Mouse (Mus musculus): ENCODE measurements at regions not wholly inside any gene's neighbourhood (a gene's known extent, or its start where the extent isn't known, plus 50 kb on each side); places are given as distances from the start of the nearest gene placed in this dataset.

GRCm38 (mm10) chr6:118322061-118322460, 97.2 kb downstream of the Bms1 start:
- no peak for DNase-seq
- intact Hi-C loops (cut with DNase I), result no loop called here
- Histone ChIP-seq H3K4me3 (no peak overlapping the region), H3K9ac (ENCODE audit: low read depth, low read length) (no peak overlapping the region), H3K27ac (no peak overlapping the region), H3K79me2 (replicated peaks; ENCODE audit: control insufficient read depth, insufficient read depth, low read length) (no peaks in the 10 kb centered on the region), H3K27me3 (ENCODE audit: control insufficient read depth, insufficient read depth, low read length) (no peaks in the 10 kb centered on the region), H3K36me3 (ENCODE audit: control insufficient read depth, insufficient read depth, low read length) (no peaks in the 10 kb centered on the region), H3K4me1 (ENCODE audit: control insufficient read depth, insufficient read depth, low read length) (peaks cover 4% of the 10 kb centered on the region)
- TF ChIP-seq CTCF (IDR thresholded peaks at IDR 0.05), result no peak
- no peak for TF ChIP-seq POLR2A (IDR thresholded peaks at IDR 0.05; ENCODE audit: insufficient read depth, low read depth, low read length)
- no peak for TF ChIP-seq EP300 (IDR thresholded peaks at IDR 0.05; ENCODE audit: insufficient read depth, low read depth, low read length)
- WGBS, result 81% methylated on average over 6 of the region's 6 CpGs

- Histone ChIP-seq H3K27me3 (ENCODE audit: control insufficient read depth, insufficient read depth, low read length) (no peaks in the 10 kb centered on the region), H3K27ac (no peak overlapping the region), H3K9ac (ENCODE audit: low read depth, low read length) (no peak overlapping the region), H3K4me1 (ENCODE audit: control insufficient read depth, insufficient read depth, low read length) (peaks cover 3% of the 10 kb centered on the region), H3K4me3 (no peak overlapping the region), H3K79me2 (replicated peaks; ENCODE audit: control insufficient read depth, insufficient read depth, low read length) (no peaks in the 10 kb centered on the region), H3K36me3 (ENCODE audit: control insufficient read depth, insufficient read depth, low read length) (no peaks in the 10 kb centered on the region)
- WGBS, result 81% methylated on average over 7 of the region's 7 CpGs
- TF ChIP-seq CTCF (IDR thresholded peaks at IDR 0.05), result no peak
- no peak for TF ChIP-seq POLR2A (IDR thresholded peaks at IDR 0.05; ENCODE audit: insufficient read depth, low read depth, low read length)
- no peak for TF ChIP-seq EP300 (IDR thresholded peaks at IDR 0.05; ENCODE audit: insufficient read depth, low read depth, low read length)
- intact Hi-C loops (cut with DNase I), result no loop called here
- peak in 1 of 2 experiments; percentile 17 for DNase-seq
Measured at GRCm38 (mm10) chr6:118320021-118320525, 99.2 kb downstream of the Bms1 start.

- intact Hi-C loops (cut with DNase I), result no loop called here
- Histone ChIP-seq H3K79me2 (replicated peaks; ENCODE audit: control insufficient read depth, insufficient read depth, low read length) (no peaks in the 10 kb centered on the region), H3K9ac (ENCODE audit: low read depth, low read length) (no peak overlapping the region), H3K4me3 (no peak overlapping the region), H3K36me3 (ENCODE audit: control insufficient read depth, insufficient read depth, low read length) (no peaks in the 10 kb centered on the region), H3K4me1 (ENCODE audit: control insufficient read depth, insufficient read depth, low read length) (no peaks in the 10 kb centered on the region; the same call in 1 of the 2 replicates), H3K27me3 (ENCODE audit: control insufficient read depth, insufficient read depth, low read length) (no peaks in the 10 kb centered on the region), H3K27ac (no peak overlapping the region)
- TF ChIP-seq EP300 (IDR thresholded peaks at IDR 0.05; ENCODE audit: insufficient read depth, low read depth, low read length) (no peak), CTCF (IDR thresholded peaks at IDR 0.05) (no peak), POLR2A (IDR thresholded peaks at IDR 0.05; ENCODE audit: insufficient read depth, low read depth, low read length) (no peak)
- 93% methylated on average over 6 of the region's 6 CpGs for WGBS
- no peak for DNase-seq
Measured at GRCm38 (mm10) chr6:118315881-118316280, 103.4 kb downstream of the Bms1 start.

GRCm38 (mm10) chr6:118314941-118315687, 104.2 kb downstream of the Bms1 start:
- Histone ChIP-seq H3K79me2 (replicated peaks; ENCODE audit: control insufficient read depth, insufficient read depth, low read length) (no peaks in the 10 kb centered on the region), H3K4me3 (no peak overlapping the region), H3K9ac (ENCODE audit: low read depth, low read length) (no peak overlapping the region), H3K27ac (no peak overlapping the region), H3K27me3 (ENCODE audit: control insufficient read depth, insufficient read depth, low read length) (no peaks in the 10 kb centered on the region), H3K36me3 (ENCODE audit: control insufficient read depth, insufficient read depth, low read length) (no peaks in the 10 kb centered on the region), H3K4me1 (ENCODE audit: control insufficient read depth, insufficient read depth, low read length) (peaks cover under 1% of the 10 kb centered on the region; the same call in 1 of the 2 replicates)
- DNase-seq, result no peak
- intact Hi-C loops (cut with DNase I), result no loop called here
- 57% methylated on average over 13 of the region's 13 CpGs for WGBS
- TF ChIP-seq EP300 (IDR thresholded peaks at IDR 0.05; ENCODE audit: insufficient read depth, low read depth, low read length), result no peak

GRCm38 (mm10) chr6:118311081-118311480, 108.2 kb downstream of the Bms1 start:
- H3K79me2 ChIP-seq (replicated peaks; ENCODE audit: control insufficient read depth, insufficient read depth, low read length), result no peaks in the 10 kb centered on the region
- H3K27me3 ChIP-seq (ENCODE audit: control insufficient read depth, insufficient read depth, low read length), result no peaks in the 10 kb centered on the region
- intact Hi-C loops (cut with DNase I), result no loop called here
- peaks cover 3% of the 10 kb centered on the region; the same call in 1 of the 2 replicates for H3K4me1 ChIP-seq (ENCODE audit: control insufficient read depth, insufficient read depth, low read length)
- no peak overlapping the region for H3K9ac ChIP-seq (ENCODE audit: low read depth, low read length)
- 88% methylated on average over 9 of the region's 9 CpGs for WGBS
- no peak overlapping the region for H3K4me3 ChIP-seq
- no peak for DNase-seq
- no peaks in the 10 kb centered on the region for H3K36me3 ChIP-seq (ENCODE audit: control insufficient read depth, insufficient read depth, low read length)
- H3K27ac ChIP-seq, result no peak overlapping the region
- TF ChIP-seq CTCF (IDR thresholded peaks at IDR 0.05) (no peak), POLR2A (IDR thresholded peaks at IDR 0.05; ENCODE audit: insufficient read depth, low read depth, low read length) (no peak), EP300 (IDR thresholded peaks at IDR 0.05; ENCODE audit: insufficient read depth, low read depth, low read length) (no peak)

- WGBS, result 34% methylated on average over 2 of the region's 2 CpGs
- peak; percentile 52 to 61 for DNase-seq
- TF ChIP-seq CTCF (IDR thresholded peaks at IDR 0.05) (no peak), POLR2A (IDR thresholded peaks at IDR 0.05; ENCODE audit: insufficient read depth, low read depth, low read length) (no peak), EP300 (IDR thresholded peaks at IDR 0.05; ENCODE audit: insufficient read depth, low read depth, low read length) (no peak)
- Histone ChIP-seq H3K4me3 (no peak overlapping the region), H3K79me2 (replicated peaks; ENCODE audit: control insufficient read depth, insufficient read depth, low read length) (no peaks in the 10 kb centered on the region), H3K4me1 (ENCODE audit: control insufficient read depth, insufficient read depth, low read length) (peaks cover 3% of the 10 kb centered on the region; the same call in 1 of the 2 replicates), H3K27me3 (ENCODE audit: control insufficient read depth, insufficient read depth, low read length) (no peaks in the 10 kb centered on the region), H3K9ac (ENCODE audit: low read depth, low read length) (no peak overlapping the region), H3K36me3 (ENCODE audit: control insufficient read depth, insufficient read depth, low read length) (no peaks in the 10 kb centered on the region), H3K27ac (no peak overlapping the region)
- intact Hi-C loops (cut with DNase I), result no loop called here
Measured at GRCm38 (mm10) chr6:118309923-118310322, 109.4 kb downstream of the Bms1 start.

Data from heart, adult 2 months (tissue).